Mouse (Mus musculus) embryonic facial prominence, embryonic 12.5 days (tissue): ENCODE data around the gene Cmklr1. TPM values are rescaled to one million over a fixed set of nuclear protein-coding genes. Genes with fewer than 3 reads are reported as not detected.

Experiments used
- ATAC-seq: fragments of 200-750 bp; cut with Nextera tagmentation; 2 replicates; pipeline ENCODE4 v1.8.0; 2017; ENCODE audit not compliant: insufficient number of reproducible peaks, insufficient read depth, low FRiP score, low TSS enrichment
- H3K27ac ChIP-seq: fragments of 300-500 bp; sonication (generic); 2 replicates; pipeline ENCODE4 v1.5.1; 2016; ENCODE audit warnings: mild to moderate bottlenecking
- H3K27me3 ChIP-seq: fragments of 300-500 bp; sonication (generic); 2 replicates; pipeline ENCODE4 v1.6.1; 2016; ENCODE audit warnings: mild to moderate bottlenecking, moderate library complexity
- H3K36me3 ChIP-seq: fragments of 300-500 bp; sonication (generic); 2 replicates; pipeline ENCODE4 v1.6.1; 2016; ENCODE audit warnings: mild to moderate bottlenecking
- H3K4me1 ChIP-seq: fragments of 300-500 bp; sonication (generic); 2 replicates; pipeline ENCODE4 v1.6.1; 2016
- H3K4me2 ChIP-seq: fragments of 300-500 bp; sonication (generic); replicated peaks from 2 replicates; pipeline ENCODE4 v1.6.1; 2016; ENCODE audit warnings: mild to moderate bottlenecking, moderate library complexity
- H3K4me3 ChIP-seq: fragments of 300-500 bp; sonication (generic); 2 replicates; pipeline ENCODE4 v1.5.1; 2016; ENCODE audit warnings: mild to moderate bottlenecking
- H3K9ac ChIP-seq: fragments of 300-500 bp; sonication (generic); 2 replicates; pipeline ENCODE4 v1.6.1; 2016; ENCODE audit warnings: mild to moderate bottlenecking, moderate library complexity
- H3K9me3 ChIP-seq: fragments of 300-500 bp; sonication (generic); 2 replicates; pipeline ENCODE4 v1.6.1; 2016; ENCODE audit warnings: mild to moderate bottlenecking, moderate library complexity
- WGBS: fragments of 180-500 bp; shearing (Covaris S2); methylation state at CpG from one replicate; pipeline ENCODE4 v1.1.7; 2016; 5-methylcytosine and 5-hydroxymethylcytosine counted together
- polyA plus RNA-seq: library from polyadenylated mRNA; unstranded; fragments of >200 nt; fragmentation: Nextera tagmentation; extraction: Ambion mirVana; gene quantifications from 2 replicates; pipeline ENCODE4 v1.2.1, GENCODE M21; 2016

Gene Cmklr1
- polyA plus RNA-seq, 1 experiment from 2014 or later = 2.1 TPM

GRCm38 (mm10) chr5:113678743-113679452 is 28.7 kb upstream of the Cmklr1 start:
- Histone ChIP-seq H3K4me3 (no peak overlapping the region), H3K27ac (no peak overlapping the region), H3K4me1 (no peaks in the 10 kb centered on the region), H3K36me3 (no peaks in the 10 kb centered on the region), H3K9me3 (no peaks in the 10 kb centered on the region), H3K4me2 (no peak overlapping the region), H3K27me3 (0 out of 2 replicates have a peak, but pooled peaks cover under 1% of the 10 kb centered on the region), H3K9ac (no peak overlapping the region)
- no peak for ATAC-seq
- WGBS = 78% methylated on average over 10 of the region's 10 CpGs

- no peaks in the 10 kb centered on the region for H3K36me3 ChIP-seq
- no peak overlapping the region for H3K4me2 ChIP-seq
- H3K4me1 ChIP-seq = no peaks in the 10 kb centered on the region
- H3K27ac ChIP-seq = no peak overlapping the region
- no peaks in the 10 kb centered on the region for H3K27me3 ChIP-seq
- 88% methylated on average over 5 of the region's 7 CpGs for WGBS
- ATAC-seq = no peak
- no peak overlapping the region for H3K9ac ChIP-seq
- no peaks in the 10 kb centered on the region for H3K9me3 ChIP-seq
- H3K4me3 ChIP-seq = no peak overlapping the region
Observed at GRCm38 (mm10) chr5:113677541-113677940, 27.3 kb upstream of the Cmklr1 start.

- Histone ChIP-seq H3K36me3 (no peaks in the 10 kb centered on the region), H3K4me1 (no peaks in the 10 kb centered on the region), H3K9me3 (no peaks in the 10 kb centered on the region), H3K9ac (no peak overlapping the region), H3K27ac (no peak overlapping the region), H3K4me2 (no peak overlapping the region), H3K27me3 (no peaks in the 10 kb centered on the region), H3K4me3 (no peak overlapping the region)
- ATAC-seq = no peak
- 72% methylated on average over 7 of the region's 7 CpGs for WGBS
Observed at GRCm38 (mm10) chr5:113674851-113675250, 24.6 kb upstream of the Cmklr1 start.

- 86% methylated on average over 7 of the region's 7 CpGs for WGBS
Observed at GRCm38 (mm10) chr5:113672456-113672855, 22.2 kb upstream of the Cmklr1 start.

GRCm38 (mm10) chr5:113670597-113670996 is 20.4 kb upstream of the Cmklr1 start:
- Histone ChIP-seq H3K9ac (no peak overlapping the region), H3K4me3 (no peak overlapping the region), H3K4me1 (no peaks in the 10 kb centered on the region), H3K4me2 (no peak overlapping the region), H3K36me3 (no peaks in the 10 kb centered on the region), H3K27ac (no peak overlapping the region), H3K9me3 (no peaks in the 10 kb centered on the region), H3K27me3 (no peaks in the 10 kb centered on the region)
- 80% methylated on average over 6 of the region's 6 CpGs for WGBS
- ATAC-seq = no peak

More at GRCm38 (mm10) chr5:113672456-113672855, 22.2 kb upstream of the Cmklr1 start:
- H3K9ac ChIP-seq = no peak overlapping the region
- H3K4me3 ChIP-seq = no peak overlapping the region
- H3K9me3 ChIP-seq = no peaks in the 10 kb centered on the region
- H3K4me2 ChIP-seq = no peak overlapping the region
- no peaks in the 10 kb centered on the region for H3K36me3 ChIP-seq
- no peaks in the 10 kb centered on the region for H3K27me3 ChIP-seq
- H3K27ac ChIP-seq = no peak overlapping the region
- ATAC-seq = no peak
- no peaks in the 10 kb centered on the region for H3K4me1 ChIP-seq

- no peaks in the 10 kb centered on the region for H3K27me3 ChIP-seq
- no peak overlapping the region for H3K4me3 ChIP-seq
- no peaks in the 10 kb centered on the region for H3K36me3 ChIP-seq
- no peak overlapping the region for H3K27ac ChIP-seq
- H3K4me1 ChIP-seq = no peaks in the 10 kb centered on the region
- H3K9me3 ChIP-seq = no peaks in the 10 kb centered on the region
- no peak overlapping the region for H3K4me2 ChIP-seq
- 65% methylated on average over 3 of the region's 3 CpGs for WGBS
- no peak for ATAC-seq
- no peak overlapping the region for H3K9ac ChIP-seq
Observed at GRCm38 (mm10) chr5:113670110-113670509, 19.9 kb upstream of the Cmklr1 start.

- Histone ChIP-seq H3K27me3 (no peaks in the 10 kb centered on the region), H3K4me3 (no peak overlapping the region), H3K9me3 (no peaks in the 10 kb centered on the region), H3K4me1 (no peaks in the 10 kb centered on the region), H3K27ac (no peak overlapping the region), H3K36me3 (no peaks in the 10 kb centered on the region), H3K4me2 (no peak overlapping the region), H3K9ac (no peak overlapping the region)
- 71% methylated on average over 12 of the region's 12 CpGs for WGBS
- no peak for ATAC-seq
Observed at GRCm38 (mm10) chr5:113664629-113665195, 14.5 kb upstream of the Cmklr1 start.

- ATAC-seq = no peak
- 92% methylated on average over 6 of the region's 6 CpGs for WGBS
- Histone ChIP-seq H3K27ac (no peak overlapping the region), H3K4me3 (no peak overlapping the region), H3K27me3 (no peaks in the 10 kb centered on the region), H3K36me3 (no peaks in the 10 kb centered on the region), H3K4me2 (no peak overlapping the region), H3K4me1 (no peaks in the 10 kb centered on the region), H3K9ac (no peak overlapping the region), H3K9me3 (no peaks in the 10 kb centered on the region)
Observed at GRCm38 (mm10) chr5:113664127-113664526, 13.9 kb upstream of the Cmklr1 start.

- WGBS = 71% methylated on average over 10 of the region's 10 CpGs
- no peaks in the 10 kb centered on the region for H3K9me3 ChIP-seq
- no peaks in the 10 kb centered on the region for H3K4me1 ChIP-seq
- no peak overlapping the region for H3K4me3 ChIP-seq
- H3K4me2 ChIP-seq = no peak overlapping the region
- H3K27ac ChIP-seq = no peak overlapping the region
- no peak overlapping the region for H3K9ac ChIP-seq
- no peaks in the 10 kb centered on the region for H3K36me3 ChIP-seq
- no peaks in the 10 kb centered on the region for H3K27me3 ChIP-seq
- ATAC-seq = no peak
Observed at GRCm38 (mm10) chr5:113660872-113661271, 10.6 kb upstream of the Cmklr1 start.

GRCm38 (mm10) chr5:113654821-113655220 is 4.6 kb upstream of the Cmklr1 start:
- H3K9me3 ChIP-seq = no peaks in the 10 kb centered on the region
- H3K27me3 ChIP-seq = peaks cover 15% of the 10 kb centered on the region
- WGBS = 78% methylated on average over 12 of the region's 12 CpGs
- H3K4me3 ChIP-seq = no peak overlapping the region
- no peak overlapping the region for H3K9ac ChIP-seq
- no peak overlapping the region for H3K4me2 ChIP-seq
- no peaks in the 10 kb centered on the region for H3K36me3 ChIP-seq
- no peak for ATAC-seq
- H3K4me1 ChIP-seq = peaks cover 14% of the 10 kb centered on the region
- no peak overlapping the region for H3K27ac ChIP-seq

GRCm38 (mm10) chr5:113654206-113654605 is 4.0 kb upstream of the Cmklr1 start:
- Histone ChIP-seq H3K4me3 (no peak overlapping the region), H3K9ac (no peak overlapping the region), H3K27ac (no peak overlapping the region), H3K36me3 (no peaks in the 10 kb centered on the region), H3K4me1 (peaks cover 15% of the 10 kb centered on the region), H3K9me3 (no peaks in the 10 kb centered on the region), H3K4me2 (no peak overlapping the region), H3K27me3 (peaks cover 17% of the 10 kb centered on the region)
- WGBS = 76% methylated on average over 11 of the region's 11 CpGs
- ATAC-seq = no peak

GRCm38 (mm10) chr5:113652215-113652614 is 2.0 kb upstream of the Cmklr1 start:
- Histone ChIP-seq H3K9me3 (no peaks in the 10 kb centered on the region), H3K27me3 (peaks cover 17% of the 10 kb centered on the region), H3K9ac (no peak overlapping the region), H3K4me1 (peaks cover 15% of the 10 kb centered on the region), H3K27ac (no peak overlapping the region), H3K4me2 (no peak overlapping the region), H3K36me3 (no peaks in the 10 kb centered on the region), H3K4me3 (no peak overlapping the region)
- WGBS = 32% methylated on average over 5 of the region's 5 CpGs
- no peak for ATAC-seq
